Mouse (Mus musculus) common myeloid progenitor, adult 5-6 weeks (primary cell): ENCODE results near the gene Htra2. TPM values are rescaled to one million over a fixed set of nuclear protein-coding genes. Genes with fewer than 3 reads are reported as not detected.

ENCODE experiments used
- ATAC-seq: replicated peaks from 2 replicates; pipeline ENCODE4 v1.8.0; 2016; ENCODE audit warnings: low read depth, mild to moderate bottlenecking, moderate TSS enrichment, inconsistent platforms; ENCODE audit not compliant: poor library complexity, severe bottlenecking
- total RNA-seq: library from RNA; stranded (forward); fragments of 200-1000, 187-1606 nt; gene quantifications from 2 replicates; pipeline ENCODE4 v1.2.3, GENCODE M21; 2017

The Htra2 gene
- total RNA-seq, 1 experiment from 2014 or later, result 46.3 TPM

DNA sequence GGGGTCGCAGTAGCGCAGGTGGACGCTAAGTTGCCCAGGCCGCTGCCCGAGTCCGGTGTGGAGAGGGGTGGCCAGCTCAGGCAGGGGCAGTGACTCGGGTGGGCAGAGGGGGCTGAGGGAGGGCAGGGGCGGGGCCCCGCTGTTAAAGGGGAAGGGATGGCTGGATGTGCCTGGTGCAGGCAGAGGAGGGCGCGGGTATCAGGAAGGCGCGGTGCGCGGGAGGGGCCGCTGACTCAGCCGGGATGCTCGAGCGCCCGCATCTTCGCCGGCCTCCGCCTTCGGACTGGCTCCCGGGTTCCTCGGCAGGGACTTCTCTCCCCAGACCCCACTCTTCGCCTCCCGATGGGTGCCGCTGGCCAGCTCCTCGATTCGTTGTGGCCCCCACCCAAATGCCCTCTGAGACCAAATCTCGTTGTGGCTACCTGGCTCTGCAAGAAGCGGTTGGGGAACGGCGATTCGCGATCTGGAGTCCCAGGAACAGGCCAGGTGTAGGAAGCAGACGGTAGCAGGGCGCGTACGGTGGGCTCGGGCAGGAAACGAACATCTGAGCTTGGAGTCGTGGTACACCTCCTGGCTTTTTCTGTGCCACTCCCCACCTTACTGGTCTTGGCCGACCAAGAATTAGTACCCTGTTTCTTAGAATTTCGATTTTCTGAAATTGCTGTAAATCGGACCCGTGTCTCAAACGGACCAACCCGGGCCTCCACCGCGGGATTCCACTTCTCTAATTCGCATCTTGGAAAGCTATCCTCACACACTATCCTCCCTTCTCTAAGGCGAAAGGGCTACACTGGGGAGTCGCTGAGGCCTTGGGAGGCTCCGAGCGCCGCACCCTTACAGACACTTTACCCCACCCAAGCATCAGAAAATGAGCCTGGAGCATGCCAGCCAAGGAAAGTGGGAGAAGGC lies 15.5 kb upstream of the Htra2 start:
- ATAC-seq, result 0 out of 2 replicates have a peak, but pooled peaks have one; percentile 17

DNA sequence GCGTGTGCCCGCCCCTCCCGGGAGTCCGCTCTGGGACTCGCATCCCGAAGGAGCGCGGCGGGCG lies 15.0 kb upstream of the Htra2 start, which contains the start of gene Tlx2:
Gene Tlx2, minus strand, starts transcription at position 47 of the 64 bp plus-strand sequence.
- ATAC-seq, result no peak

DNA sequence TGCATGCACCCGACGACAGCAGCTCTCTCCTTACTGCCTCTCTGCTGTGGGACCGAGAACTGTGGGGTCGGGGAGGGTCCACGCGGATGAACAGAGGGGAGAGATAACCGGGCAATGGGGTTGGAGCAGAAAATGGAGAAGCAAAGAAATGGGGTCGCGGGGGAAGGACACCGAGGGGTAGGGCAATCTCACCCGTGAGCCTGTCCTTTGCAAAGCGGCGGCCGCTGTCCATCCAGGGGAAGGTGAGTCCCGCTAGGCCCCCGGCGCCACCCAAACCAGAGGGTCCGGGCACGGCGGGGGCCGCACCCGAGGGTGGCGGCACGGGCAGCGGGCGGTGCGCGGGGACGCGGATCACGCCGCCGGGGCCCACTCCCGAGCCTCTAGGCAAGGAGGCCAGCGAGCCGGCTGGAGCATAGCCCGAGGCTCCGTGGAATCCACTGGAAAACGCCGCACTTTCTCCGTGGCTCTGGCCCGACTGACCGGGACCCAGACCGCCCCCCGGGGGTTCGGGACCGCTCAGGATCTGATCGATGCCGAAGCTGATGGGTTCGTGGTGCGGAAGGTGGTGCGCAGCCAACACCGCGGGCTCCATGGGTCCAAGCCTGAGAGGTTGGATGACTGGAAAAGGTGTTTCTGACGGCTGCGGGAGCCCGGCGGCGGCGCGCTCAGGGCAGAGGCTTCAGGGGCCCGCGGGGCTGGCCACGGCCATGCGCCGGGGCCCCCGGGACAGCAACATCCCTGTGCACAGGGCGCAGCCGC lies 14.6 kb upstream of the Htra2 start:
- no peak for ATAC-seq

DNA sequence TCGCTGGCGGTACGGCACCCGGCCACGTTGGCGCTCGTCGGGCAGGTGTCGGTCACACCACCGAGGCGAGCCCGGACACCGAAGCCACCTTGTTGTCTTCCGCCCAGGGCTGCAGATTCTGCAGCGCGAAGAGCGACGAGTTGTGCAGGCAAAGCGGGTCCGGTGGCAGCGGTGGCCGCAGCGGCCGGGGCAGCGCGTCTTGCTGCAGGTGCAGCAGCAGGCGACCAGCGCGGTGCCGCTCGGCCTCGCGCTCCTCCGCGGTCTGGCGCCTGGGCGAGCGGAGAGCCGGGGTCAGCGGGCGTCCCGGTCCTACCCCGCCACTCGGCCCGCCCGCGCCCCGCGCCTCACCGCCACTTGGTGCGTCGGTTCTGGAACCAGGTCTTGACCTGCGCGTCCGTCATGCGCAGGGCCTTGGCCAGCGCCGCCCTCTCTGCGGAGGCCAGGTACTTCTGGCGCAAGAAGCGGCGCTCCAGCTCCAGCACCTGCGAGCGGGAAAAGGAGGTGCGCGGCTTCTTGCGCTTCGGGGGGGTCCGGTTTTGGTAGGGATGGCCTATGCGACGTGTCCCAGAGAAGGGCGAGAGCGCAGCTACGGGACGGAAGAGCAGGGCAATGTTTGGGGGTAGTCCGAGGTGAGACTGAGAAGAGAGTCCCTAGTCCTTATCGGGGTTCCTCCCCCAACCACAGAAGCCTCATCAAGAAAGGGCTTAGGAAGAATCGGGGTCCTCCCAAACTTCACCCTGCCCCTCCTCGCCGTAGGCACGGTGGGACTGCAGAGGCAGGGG lies 13.8 kb upstream of the Htra2 start:
- no peak for ATAC-seq

DNA sequence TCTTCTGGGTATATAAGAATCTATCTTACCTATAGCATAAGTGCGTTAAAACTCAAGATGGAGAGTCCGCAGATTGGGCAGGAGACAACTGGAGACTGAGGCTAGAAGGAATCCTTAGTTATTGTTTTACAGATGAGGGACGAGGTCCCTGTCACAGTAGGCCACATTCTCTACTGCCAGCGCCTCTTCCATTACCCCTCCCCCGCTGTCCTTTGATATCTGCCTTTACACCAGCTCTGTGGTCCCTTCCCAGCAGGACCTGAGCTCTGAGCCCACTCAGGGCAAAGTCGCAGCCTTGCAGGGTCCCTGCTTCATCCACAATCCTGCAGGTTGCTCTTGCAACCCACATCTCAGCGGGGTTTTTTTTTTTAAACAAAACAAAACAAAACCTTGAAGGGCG lies 13.1 kb upstream of the Htra2 start:
- no peak for ATAC-seq

DNA sequence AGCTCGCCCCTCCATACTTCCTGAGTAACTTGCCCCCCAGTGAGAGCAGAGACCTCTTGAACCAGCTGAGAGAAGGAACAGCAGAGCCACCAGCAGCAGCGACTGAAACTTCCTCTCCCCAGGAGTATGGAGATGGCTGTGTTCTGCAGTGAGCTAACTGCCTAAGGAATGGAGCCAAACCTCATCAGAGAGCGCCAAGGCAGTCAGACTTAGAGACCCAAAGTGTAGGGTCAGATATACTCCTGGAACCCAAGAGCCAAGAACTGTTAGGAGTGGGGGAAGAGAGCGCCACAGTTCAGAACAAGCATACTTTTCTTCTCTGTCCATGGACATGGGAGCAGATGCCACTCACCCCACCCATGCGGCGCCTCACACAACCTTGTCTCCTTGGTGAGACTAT lies 11.4 kb upstream of the Htra2 start:
- no peak for ATAC-seq

DNA sequence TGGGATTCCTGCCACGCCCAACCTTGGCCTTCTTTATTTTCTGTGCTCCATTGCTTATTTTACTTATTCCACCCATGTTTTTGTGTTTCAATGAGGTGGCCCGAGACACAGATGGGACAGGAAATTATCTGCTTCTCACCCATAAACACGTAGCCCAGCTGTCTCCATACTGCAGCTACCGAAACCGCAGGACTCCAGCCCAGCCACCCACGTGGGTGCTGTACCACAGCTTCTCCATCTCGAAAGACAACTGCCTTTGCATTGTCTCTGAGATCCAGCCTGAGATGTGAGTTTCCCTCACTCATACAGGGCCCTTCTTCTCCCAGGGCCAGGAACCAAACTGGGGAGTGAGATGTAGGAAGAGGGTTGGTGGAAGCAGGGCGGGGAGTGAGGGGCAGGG lies 10.9 kb upstream of the Htra2 start:
- peak; percentile 31 for ATAC-seq

DNA sequence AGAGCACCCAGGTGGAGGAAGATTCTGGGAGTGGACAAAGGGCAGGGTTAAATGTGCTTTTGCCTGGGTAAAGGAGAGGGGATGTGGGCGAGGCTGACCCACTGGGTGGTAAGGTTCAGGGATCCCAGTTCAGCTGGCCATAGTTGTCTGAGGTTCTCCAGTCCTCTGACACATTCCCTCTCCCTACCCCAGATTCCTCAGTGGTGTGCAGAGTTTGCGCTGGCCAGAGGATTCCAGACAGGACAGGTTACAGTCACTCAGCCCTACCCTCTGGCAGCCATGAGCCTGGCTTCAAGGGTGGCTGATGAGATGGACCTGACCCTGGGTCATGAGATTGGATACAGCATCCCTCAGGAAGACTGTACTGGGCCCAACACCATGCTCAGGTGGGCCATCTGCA lies 3.7 kb upstream of the Htra2 start:
- no peak for ATAC-seq

DNA sequence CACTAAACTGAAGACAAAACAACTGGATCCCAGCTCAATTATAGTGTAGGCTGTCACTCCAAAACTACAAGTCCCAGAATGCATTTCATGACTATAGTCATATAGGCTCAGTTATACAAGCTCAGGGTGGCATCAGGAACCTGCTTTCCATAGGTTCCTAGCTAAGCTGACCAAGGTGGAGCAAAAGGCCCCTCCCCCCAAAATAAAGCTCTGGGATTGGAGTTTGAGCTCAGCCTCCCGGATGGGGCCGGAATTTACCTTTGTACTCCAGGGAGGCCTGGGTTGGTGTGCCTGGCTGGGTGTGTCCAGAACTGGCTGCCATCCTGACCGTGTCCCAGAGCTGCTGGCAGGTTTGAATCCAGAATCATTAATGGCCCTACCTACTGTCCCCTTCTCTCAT lies 2.7 kb upstream of the Htra2 start, which contains the start of gene Dqx1:
Gene Dqx1, plus strand, starts transcription at position 55 of the 400 bp plus-strand sequence.
- ATAC-seq, result no peak

DNA sequence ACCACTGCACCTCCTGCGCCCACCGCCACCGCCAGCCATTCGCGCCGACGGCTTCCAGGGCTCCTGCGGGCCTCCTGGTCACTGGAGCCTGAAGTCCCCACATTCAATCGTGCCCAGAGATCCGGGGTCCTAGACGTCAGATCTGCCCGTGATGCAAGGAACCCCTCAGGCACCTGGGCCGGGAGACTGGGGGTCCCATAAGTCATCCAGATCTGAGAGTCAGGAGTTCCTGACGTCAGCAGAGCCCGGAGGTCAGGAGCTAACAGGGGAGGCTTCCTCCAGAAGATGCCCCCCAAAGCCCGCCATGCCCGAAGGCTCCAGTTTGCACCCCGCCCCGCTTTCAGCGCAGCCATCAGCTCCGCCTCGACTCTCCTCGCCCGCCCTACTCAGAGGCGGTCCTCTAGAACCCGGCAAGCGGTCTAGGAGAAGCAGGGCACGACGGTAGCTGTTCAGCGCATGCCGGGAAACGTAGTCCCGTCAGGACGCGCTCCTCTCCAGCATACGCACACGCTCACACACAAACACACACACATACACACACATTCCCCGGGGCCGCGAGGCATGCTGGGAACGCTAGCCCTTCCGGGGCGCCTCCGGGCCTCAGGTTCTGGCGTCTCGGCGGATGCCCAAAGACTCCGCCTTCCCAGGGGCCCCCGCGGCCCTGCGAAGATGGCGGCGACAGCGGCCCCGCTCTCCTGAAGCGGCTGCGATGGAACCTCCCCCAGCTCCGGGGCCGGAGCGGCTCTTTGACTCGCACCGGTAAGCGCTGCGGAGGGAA lies 810 bp downstream of the Htra2 start, which contains the start of gene Aup1:
Gene Aup1, plus strand, starts transcription at position 448 of the 778 bp plus-strand sequence.
- peak; percentile 89 for ATAC-seq

DNA sequence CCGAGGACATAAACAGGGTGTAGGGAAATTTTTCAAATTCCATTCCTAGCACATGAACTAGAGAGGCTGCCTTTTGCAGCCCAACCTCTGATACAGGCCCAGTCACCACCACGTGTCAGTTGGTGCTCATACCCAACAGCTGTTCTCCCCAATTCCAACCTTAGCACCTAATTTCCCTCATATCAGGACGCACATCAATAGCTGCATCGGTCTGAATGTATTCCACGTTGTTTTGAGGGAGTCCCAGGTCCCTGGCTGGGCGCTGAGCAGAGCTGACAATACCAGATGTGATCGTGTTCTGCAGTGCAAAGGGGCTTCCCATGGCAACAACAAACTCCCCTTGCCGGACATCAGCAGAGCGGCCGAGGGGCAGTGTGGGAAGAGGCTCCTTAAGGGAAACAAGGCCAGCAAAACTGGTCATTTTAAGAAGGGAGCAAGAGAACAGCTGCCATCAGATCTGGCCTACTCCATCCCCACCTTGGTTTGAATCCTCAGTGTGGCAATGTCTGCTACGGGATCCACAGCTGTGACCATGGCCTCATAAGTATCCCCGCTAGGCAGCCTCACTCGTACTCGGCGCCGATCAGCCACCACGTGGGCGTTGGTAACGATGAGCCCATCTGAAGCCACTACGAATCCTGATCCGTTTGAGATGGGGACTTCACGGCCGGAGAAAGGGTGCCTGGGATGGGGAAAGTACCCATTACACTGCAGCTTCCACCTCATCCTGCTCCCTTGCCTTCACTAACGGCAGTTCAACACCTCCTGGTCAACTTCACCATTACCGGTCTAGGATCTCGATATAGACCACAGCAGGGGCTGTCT lies 1.7 kb downstream of the Htra2 start:
- ATAC-seq, result peak; percentile 17

DNA sequence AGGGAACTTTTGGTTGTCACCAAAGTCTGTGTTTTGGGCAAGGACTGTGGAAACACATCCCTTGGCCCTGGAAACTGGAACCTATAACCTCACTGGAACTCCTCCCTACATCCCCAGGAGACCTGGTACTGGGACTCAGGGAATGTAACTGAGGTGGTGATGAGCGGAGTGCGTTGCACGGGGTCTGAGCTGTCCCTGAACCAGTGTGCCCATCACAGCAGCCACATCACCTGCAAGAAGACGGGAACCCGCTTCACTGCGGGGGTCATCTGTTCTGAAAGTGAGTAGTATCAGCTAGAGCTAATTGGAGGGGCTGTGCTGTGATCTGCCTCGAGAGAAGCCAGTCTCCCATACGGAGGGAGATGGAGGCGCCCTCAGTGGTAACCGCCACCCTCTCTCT lies 5.7 kb downstream of the Htra2 start:
- ATAC-seq, result no peak

DNA sequence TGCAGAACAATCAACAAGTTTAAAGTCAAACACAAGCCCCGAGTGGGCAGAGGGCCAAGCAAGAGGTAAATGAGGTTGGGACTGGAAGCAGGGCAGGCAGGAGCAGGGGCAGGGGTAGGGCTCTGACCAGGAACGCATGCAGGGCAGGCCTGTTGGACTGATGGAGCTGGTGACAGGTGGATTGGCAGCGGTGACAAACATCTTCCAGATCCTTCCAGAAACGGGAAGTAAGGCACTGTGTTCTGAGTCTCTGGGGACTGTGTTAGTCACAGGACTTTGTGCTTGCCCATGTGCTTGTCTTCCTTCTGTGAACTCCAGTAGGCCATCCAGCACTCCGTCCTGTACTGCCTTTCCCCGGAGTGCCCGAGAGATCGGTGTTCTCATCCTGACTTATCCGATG lies 10.3 kb downstream of the Htra2 start:
- ATAC-seq, result peak; percentile 71

DNA sequence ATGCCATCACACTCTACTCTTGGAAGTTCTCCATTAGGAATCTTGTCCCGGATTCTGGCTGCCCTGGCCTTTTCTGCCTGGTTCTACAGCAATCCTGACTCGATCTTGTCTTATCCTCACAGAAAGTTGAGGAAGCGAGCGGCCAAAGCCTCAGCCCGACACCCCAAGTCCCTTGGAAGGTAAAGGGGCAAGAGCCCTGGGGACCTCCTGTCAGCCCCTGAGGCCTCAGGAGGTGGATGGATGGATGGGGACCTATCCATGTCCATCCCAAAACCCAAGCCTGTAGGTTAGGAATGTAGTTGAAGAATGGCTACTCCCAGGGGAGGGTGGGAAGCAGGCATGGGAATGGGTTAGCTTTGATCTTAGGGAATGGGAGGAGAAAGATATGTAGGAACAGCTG lies 11.1 kb downstream of the Htra2 start:
- no peak for ATAC-seq

DNA sequence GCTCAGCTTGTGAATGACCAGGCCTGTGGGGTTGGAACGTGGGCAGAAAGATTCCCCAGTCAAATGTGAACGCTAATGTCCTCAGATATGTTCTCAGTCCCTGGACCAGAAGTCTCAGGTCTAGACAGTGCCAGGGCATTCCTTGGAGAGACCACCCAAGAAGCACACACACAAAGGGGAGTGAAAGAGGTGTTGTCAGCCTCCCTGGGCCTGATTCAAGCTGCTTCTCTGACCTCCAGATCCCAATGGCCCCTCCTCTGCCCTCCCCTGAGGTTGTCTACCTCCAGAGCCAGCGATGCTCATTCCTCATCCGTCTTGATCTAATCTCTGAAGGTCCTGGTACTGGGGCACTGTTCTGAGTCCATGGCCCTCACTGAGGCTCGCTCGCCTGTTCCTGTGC lies 11.5 kb downstream of the Htra2 start:
- no peak for ATAC-seq

DNA sequence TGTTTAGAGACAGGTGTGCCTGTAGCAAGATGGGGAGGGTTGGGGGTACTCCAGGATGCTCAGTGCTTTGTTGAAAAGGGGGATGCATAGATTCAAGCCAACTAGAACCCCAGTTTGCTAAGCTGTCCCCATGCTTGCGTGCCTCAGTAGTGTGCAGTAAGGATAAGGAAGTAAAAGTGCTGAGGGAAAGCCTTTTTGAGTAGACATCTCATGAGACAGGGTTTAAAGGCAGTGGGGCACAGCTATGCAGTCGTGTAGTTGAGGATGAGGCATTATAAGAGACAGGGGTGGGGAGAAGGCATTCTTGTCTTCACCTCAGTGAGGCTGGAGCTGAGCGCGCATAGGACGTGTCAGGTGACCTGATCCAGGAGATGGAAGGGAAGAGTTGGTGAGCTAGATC lies 14.5 kb downstream of the Htra2 start:
- no peak for ATAC-seq

DNA sequence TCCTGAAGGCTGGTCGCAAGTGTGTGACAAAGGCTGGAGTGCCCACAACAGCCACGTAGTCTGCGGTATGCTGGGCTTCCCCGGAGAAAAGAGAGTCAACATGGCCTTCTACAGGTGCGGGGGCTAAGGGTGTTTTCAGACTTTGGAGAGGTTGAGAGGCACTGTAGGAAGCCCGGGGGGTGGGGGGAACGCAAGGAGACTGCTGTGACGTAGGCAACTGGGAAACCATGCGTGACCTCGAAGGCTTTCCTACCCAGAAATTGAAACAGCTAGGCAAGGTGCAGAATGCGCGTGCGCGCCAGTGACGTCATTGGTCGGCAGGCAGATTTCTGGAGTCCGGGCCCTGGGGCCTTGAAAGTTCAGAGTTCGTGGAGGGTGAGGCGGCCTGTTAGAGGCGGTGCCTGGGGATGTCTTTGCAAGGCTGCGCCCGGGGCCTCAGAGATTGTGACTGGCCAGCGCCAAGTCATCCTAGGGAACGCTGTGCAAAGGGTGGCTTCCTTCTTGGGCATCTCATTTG lies 16.5 kb downstream of the Htra2 start:
- peak; percentile 84 for ATAC-seq

DNA sequence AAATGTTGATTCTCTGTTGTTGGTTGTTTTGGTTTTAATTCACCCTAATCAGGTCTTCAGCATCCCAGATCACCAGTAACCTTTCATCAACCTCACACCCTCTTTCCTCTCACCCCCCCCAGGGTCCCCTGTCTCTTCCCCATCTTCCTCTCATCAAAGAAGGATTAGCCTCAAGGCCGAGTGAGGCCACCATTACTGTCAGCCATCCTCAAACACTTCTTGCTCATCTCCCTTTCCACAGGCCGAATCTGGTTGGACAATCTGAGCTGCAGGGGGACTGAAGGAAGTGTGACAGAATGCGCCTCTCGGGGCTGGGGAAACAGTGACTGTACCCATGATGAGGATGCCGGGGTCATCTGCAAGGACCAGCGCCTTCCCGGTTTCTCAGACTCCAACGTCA lies 17.9 kb downstream of the Htra2 start:
- no peak for ATAC-seq

DNA sequence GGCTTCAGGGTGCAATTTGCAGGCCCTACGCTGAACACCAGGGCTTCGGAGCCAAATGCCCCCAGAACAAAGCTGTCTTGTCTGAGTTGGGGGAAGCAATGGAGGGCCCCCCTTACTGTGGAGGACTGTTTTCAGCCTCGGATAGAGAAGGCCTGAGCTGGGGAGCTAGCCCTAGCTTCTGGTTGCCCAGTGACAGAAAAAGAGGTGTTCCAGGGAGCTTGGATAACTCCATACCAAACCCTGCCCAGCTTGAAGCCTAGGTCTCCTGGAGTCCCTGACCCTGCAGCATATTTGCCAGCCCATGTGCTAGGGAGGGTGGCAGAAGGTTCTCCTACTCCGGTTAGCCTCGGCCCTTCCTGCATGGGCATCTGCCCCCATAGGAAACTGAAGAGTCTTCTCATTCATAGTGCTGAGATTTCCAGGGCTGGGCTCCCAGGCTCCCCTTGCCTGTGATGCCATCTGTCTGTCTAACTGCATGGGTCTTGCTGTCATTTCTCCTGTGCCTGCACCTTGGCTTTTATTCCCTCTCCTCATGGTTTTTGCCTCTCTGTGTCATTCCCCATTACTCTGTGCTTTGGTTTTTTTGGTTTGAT lies 20.5 kb downstream of the Htra2 start:
- ATAC-seq, result no peak
